Mouse (Mus musculus) kidney, postnatal 36 days (tissue): Measurements from ENCODE around the gene Pla2g1b.
"Not testable (repeated sequence)": the region's sequence is repeated elsewhere in the genome, so short reads cannot be mapped to it uniquely, and the experiment has no call there.

ENCODE experiments used
- DNase-seq, 2 experiments: peaks; one replicate each; pipeline ENCODE4 v3.0.0; 2021 to 2022; ENCODE audit warnings: mixed read lengths in 2 of 2

Gene Pla2g1b

DNA sequence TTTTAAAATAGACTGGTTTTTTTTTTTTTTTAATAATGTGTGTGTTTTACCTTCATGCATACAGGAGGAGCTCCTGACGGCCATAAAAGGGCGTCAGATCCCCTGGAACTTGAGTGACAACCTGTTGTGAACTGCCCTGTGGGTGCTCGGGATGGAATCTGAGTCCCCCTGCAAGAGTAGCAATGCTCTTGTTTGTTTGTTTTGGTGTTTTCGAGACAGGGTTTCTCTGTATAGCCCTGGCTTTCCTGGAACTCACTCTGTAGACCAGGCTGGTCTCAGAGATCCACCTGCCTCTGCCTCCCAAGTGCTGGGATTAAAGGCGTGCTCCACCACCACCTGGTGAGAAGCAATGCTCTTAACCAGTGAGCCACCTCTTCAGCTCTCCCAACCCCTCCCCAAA lies 18.9 kb downstream of the Pla2g1b start:
- DNase-seq, result no peak

DNA sequence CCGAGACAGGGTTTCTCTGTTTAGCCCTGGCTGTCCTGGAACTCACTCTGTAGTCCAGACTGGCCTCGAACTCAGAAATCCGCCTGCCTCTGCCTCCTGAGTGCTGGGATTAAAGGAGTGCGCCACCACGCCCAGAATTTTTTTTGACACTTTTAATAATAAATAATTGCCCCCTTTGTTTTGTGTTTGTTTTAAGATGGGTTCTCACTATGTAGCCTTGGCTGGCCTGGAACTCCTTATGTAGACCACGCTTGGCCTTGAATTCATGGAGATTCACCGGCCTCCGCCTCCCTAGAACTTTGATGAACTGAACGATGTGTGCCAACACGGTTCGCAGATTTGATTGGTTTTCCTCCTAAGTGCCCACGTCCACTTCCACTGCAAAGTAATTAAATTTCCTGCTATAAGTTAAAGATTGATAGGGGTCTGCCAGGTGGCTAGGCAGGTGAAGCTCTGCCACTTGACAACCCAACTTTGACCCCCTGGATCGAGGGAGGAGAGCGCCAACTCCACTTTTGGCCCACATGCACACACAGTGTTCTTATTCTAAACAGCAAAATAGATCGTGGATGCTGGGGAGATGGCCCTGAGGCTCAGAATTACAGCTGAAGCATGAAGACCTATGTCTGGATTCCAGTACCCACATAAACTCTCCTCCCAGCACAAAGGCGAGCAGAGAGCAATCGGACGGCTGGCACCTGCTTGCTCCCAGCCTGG lies 19.6 kb downstream of the Pla2g1b start:
- DNase-seq, result peak; percentile 40 to 57

DNA sequence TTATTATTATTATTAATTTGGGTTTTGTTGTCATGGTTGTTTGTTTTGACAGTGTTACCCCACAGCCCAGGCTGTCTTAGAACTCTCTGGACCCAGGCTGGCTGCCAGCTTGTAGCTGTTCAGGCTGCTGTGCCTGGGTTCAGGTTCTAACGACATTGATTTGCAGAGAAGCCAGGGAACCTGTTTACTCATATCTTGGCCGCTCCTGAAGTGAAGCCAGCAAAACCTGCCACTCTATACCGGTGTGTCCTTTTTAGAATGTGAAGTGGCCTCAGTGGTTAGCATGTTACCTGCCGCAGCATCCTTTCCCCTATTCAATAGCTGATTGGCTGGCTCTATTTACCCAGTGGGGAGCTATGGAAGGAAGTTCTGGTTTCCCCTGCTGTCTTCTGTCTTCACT lies 20.7 kb downstream of the Pla2g1b start:
- peak in 1 of 2 experiments; percentile 15 for DNase-seq

DNA sequence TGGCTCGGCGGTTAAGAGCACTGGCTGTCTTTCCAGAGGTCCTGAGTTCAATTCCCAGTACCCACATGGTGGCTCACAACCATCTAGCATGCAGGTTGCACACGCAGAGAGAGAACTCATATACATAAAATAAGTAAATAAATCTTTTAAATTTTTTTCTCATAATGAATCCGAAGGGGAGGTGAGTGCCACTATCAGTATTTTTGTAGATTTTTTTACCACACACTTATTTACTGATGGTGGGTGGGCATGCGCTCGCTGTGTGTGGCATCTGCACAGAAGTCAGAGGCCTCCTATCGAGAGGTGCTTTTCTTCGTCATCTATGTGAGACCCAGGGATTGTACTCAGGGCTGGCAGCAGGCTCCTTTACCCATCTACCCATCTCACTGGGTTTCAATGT lies 21.3 kb downstream of the Pla2g1b start:
- no peak for DNase-seq

DNA sequence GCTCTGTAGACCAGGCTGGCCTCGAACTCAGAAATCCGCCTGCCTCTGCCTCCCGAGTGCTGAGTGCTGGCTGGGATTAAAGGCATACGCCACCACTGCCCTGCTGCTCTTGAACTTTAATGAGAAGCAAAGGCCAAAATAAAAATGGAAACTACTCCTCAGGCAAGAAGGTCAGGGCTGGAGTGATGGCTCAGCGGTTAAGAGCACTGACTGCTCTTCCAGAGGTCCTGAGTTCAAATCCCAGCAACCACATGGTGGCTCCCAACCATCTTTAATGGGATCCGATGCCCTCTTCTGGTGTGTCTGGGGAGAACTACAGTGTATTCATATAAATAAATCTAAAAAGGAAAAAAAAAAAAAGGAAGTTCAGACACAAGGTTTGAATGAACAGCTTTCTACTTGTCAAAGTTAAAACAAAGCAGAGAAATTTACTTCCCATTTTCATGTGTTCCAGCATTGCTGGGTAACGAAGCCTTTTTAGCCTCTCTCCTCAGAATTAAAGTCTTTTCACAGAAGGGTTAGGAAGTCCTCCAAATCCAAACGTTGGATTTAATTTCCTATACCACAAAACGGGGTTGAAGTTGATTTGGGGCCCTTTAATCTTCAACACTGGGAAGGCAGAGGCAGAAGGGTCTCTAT lies 22.0 kb downstream of the Pla2g1b start:
- DNase-seq, result no peak

DNA sequence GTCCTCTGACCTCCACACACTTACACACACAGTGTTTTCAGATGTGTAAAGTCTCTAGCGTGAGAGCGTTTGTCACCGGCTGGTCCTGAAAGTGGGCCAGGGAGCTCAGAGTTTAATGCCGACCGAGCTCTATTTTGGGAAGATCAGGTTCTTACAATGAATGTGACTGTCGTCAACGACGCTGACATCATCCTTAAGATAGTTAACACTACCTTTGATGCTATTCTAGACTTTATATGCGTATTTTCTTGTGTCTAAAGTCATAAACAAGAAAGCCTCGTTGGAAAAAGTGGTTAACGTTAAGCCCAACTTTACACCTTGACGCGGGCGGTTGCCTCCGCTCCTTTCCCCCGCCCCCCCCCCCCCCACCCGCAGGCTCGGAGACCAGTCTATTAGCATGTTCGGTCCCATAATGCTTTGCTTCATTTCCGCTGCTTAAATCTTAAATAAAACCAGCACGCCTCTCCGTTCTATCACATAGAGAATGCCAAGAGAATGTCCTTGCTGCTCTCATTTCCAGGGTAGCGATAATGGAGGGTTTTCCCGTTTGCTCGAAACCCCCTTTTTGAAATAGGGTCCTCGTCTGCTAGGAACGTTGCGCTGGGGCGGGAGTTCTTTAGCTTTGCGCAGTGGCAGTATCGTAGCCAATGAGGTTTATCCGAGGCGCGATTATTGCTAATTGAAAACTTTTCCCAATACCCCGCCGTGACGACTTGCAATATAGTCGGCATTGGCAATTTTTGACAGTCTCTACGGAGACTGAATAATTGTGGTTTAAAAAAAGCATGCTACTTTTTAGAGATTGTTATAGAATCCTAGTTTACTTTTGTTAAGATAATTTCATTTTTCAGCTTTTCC lies 23.0 kb downstream of the Pla2g1b start:
- DNase-seq, result peak; percentile 77 to 79

DNA sequence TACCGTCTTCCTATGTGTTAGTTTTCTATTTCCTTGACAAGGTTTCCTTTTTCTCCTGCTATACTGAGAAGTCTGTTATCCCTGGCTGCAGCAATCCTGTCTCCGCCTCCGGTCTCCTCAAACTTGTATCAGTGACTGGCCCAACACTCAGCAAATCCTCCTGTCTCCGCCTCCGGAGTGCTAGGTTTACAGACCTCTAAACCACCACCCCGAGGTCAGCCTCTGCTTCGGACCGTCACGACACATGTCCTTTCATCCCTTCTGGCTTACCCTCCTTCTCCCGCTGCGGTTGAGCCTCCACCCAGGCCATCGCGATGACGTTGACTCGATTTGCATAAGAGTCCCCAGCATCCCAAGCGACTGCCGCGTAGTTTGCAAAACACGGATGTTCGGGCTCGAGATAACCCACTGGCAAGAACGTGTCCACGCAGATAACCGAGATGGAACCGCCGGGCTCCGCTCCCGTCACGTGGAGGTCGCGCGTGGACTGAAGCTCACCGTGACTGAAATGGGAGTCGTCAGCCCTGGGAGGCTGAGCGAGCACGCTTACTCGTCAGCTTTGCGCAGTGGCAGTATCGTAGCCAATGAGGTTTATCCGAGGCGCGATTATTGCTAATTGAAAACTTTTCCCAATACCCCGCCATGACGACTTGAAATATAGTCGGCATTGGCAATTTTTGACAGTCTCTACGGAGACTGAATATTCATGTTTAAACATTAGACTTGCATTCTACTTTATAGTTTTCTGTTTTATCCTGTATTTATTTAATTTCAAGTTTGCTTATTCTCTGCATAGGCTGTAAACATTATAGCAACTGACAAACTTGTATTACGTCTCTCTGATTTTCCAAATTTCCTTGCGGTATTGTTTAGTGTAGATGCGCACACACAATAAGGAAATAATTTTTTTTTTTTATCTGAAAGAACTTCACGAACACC lies 23.9 kb downstream of the Pla2g1b start:
- DNase-seq, result peak; percentile 88

DNA sequence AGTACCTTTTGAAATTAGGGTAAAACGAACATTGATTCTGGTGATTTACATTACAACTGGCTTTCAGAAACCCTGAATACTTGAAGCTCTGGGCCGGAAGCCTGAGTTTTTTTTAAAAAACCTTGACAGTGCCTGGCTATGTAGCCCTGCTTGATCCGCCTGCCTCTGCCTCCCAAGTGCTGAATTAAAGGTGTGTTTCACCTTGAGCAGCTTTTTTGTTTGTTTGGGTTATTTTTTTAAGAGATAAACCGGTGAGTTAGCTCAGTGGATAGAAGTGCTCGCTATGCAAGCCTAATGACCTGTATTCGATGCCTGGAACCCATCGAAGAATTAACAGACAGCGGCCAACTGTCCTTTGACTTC lies 24.6 kb downstream of the Pla2g1b start:
- no peak for DNase-seq

DNA sequence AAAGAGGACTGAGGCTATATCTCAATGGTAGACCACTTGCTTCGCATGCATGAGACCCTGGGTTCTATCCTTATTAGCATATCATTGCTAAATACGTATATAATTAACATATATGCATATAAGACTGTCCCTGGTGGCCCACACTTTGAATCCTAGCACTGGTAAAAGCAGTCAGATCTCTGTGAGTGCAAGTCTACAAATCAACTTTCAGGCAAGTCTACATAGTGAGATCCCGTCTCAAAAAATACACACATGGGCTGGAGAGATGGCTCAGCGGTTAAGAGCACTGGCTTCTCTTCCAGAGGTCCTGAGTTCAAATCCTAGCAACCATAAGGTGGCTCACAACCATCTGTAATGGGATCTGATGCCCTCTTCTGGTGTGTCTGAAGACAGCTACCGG lies 25.0 kb downstream of the Pla2g1b start:
- DNase-seq, result no peak

DNA sequence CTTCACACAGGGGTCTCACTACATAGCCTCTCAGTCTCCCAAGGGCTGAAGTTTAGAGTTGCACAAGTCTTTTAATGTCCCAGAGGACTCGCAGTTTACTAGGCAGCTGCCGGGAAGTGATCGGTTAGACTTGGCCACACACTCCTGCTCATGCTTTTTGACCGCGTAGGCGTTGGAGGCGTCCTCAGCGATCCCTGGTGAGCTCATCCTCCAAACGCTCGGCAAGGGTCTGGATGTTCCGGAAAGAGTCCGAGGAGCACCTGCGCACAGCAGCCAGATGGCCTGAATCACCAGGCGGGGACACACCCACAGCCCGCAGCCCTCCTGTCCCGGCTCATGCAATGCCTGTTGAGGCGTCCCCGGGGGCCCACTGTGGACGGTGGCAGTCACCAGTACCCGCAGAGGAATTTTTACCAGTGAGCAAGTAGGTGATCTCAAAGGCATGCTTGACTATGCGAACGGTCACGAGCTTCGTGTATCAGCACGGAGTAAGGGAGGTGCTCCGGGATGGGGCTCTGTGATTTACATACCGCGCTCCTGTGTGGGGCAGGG lies 25.8 kb downstream of the Pla2g1b start:
- DNase-seq, result peak; percentile 67 to 78

DNA sequence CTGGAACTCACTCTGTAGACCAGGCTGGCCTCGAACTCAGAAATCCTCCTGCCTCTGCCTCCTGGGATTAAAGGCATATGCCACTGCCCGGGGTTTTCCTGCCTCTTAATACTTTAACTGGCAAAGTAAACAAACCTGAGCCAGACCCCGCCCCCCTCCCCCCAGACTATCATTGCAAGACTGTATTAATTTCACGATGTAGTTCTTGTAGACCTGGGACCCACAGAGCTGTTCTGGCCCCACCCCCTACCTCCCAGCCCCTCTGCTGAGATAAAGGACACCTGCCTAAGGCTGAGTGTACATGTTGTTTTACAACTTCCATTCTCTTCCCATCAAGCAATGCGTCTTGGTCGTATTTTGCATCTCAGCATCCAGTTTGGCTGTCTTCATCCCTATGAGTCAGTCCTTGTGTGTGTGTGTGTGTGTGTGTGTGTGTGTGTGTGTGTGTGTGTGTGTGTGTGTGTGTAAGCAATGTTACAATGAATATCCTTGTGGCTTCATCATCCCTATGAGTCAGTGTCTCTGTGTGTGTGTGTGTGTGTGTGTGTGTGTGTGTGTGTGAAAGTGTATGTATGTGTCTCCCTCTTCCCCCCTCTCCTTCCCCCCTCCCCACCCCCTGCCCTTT lies 26.8 kb downstream of the Pla2g1b start:
- DNase-seq, result no peak

DNA sequence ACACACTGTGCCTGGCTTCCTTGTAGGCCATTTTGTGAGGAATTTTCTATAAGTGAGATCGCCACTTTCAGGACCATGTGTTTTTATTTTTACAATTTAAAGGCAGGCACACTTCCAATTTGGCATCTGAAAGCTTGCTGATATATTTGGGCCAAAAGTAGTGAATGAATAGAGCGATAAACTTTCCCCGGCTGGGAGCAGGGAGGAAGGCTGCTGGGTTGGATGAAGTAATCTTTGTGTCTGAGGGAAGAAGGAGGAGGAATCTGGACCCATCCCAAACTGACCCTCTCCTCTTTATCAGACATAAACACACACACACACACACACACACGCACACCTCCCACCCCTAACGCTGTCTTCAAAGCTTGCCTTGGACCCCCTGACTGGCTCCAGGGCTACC lies 27.4 kb downstream of the Pla2g1b start:
- DNase-seq, result no peak

DNA sequence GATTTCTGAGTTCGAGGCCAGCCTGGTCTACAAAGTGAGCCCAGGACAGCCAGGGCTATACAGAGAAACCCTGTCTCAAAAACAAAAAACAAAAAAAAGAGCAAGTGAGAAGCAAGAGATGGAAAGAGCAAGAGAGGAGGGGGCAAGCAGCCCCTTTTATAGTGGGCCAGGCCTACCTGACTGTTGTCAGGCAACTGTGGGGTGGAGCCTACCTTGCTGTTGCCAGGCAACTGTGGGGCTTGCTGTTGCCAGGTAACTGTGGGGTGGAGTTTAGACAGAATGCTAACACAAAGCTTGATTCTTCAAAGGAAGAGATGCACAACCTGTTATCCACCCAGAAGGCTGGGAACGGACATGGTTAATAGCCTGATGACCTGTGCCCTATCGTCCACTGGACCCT lies 29.6 kb downstream of the Pla2g1b start:
- DNase-seq, result not testable (repeated sequence)

DNA sequence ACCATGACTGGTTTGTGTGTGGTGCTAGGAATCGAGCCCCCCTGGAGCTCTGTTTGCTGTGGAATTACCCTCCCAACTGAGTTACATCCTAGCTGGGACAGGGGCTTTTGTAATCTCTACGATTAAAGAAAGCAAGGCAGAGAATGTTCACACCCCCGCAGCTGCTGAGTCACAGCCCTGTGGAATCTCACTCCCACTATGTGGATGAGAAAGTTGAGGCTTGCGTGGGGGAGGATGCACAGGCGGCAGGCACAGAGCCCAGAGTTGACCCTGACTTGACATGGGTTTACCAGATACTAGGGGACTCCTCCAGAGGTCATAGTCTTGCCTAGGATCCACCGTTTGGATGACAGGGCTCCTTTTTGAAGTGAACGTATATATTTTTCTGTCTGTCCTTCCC lies 31.0 kb downstream of the Pla2g1b start:
- no peak for DNase-seq

DNA sequence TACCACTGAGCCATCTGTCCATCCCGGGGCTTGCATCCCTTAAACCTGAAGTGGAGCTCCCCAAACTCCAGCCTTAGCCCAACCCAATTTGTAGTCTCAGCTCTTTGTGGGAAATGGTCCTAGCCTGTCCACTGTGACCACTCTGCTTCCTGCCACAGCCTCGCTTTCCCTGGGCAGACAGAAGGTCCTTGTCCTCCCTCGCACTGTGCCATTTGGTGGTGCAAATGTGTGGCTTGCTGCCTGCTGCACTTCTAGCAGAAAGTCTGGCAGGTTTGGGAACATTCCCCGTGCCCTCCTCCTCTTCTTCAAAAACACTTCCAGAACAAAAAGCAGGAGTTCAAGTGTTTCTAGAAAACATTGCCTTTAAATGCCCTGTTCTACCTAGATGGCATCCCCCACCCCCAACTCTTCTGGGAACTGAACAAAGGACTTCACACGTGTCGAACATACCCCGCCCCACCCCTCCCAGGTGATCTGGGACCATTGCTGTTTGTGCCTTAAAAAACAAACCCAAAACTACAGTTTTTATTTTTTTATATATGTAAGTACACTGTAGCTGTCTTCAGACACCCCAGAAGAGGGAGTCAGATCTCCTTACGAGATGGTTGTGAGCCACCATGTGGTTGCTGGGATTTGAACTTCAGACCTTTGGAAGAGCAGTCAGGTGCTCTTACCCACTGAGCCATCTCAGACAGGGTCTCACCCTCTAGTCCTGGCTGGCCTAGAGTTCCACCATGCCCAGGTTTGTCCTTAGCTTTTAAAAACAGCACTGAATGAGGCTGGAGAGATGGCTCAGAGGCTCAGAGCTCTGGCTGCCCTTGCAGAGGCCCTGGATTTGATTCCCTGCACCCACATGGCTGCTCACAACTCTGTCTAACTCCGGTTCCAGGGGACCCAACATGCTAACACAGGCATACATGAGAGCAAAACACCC lies 32.5 kb downstream of the Pla2g1b start:
- peak in 1 of 2 experiments; percentile 13 for DNase-seq

DNA sequence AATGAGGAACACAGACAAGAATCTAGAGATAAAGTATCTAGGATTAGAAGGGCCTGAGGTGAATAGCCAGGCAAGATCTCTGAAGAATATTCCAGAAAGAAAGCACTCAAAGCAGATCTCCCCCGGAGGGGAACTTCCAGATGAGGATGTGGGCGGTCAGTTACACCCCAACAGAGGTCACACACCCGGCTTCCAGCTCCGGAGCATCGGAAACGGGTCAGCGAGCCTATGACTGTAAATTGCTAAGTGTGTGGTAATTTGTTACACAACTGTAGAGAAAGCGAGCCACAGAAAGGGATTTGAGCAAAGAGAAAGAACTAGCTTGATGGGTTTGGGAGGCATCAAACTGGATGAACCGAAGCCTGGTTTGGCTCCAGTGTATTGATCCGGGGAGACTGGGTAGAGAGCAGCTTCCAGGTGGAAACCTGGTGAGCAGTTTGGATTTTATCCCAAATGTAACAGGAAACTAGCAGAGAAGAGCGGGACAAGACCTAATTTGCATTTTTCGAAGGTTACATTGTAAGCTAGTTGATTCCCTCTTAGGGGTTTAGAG lies 34.4 kb downstream of the Pla2g1b start:
- DNase-seq, result peak; percentile 69 to 71

DNA sequence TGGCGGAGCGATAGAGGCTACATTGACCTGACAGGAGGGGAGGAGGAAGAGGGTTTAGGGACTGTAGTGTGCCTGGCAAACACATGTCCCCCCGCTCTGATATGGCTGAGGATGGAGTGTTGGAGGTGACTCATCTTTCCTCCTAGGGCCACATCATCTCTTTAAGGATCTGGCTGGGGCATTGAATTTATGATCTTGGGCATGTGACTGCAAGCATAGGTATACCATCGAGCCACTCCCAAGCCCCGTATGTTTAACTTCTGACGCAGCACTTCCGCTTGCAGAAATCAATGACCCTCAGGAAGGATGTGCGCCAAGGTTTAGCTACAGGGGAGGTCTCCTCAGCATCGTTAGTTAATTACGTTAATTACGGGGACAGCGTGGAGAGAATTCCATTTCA lies 37.0 kb downstream of the Pla2g1b start:
- no peak for DNase-seq

DNA sequence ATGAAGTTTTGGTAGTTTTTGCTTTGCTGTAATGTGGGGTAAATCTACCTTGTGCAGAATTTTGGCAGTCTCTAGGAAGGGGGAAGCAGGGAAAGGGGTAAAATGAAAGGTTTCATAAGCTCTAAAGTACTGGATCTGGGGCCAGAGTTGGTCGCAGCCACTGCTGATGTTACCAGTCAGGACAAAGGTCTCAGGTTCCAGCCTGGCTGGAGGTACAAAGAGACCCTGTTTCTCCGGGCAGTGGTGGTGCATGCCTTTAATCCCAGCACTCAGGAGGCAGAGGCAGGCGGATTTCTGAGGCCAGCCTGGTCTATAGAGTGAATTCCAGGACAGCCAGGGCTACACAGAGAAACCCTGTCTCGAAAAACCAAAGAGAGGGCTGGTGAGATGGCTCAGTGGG lies 39.6 kb downstream of the Pla2g1b start:
- DNase-seq, result not testable (repeated sequence)

DNA sequence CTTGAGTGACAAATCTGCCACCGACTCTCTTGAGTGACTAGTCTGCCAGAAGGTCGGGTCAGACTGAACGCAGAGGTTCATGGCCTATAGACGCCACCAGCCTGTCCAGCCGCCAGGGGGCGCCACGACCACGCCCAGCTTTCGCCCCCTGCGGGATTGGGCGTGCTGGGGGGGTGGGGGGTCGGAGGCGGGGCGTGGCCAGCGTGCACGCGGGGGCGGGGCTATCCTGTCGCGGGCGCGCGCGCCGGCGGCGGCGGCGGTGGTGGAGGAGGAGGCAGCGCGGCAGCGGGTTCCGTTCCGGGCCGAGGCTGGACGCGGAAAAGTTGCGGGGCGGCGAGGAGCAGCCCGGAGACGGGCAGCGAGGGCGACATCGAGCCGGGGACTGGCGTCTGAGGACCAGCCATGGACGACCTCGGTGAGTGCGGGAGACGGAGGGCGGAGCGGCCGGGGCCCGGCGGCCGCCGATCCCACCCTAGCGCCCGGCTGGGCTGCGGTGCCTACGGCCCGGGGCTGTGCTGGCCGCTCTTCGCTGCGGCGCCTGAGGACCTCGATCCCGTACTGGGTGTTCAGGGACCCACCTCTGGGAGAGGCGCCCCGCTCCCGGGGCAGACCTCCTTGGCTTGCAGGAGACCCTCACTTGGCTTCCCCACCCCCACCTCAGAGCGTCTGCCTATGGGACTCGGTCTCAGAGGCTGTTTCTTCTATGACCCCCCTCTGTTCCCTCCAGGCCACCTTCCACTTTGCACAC lies 40.6 kb downstream of the Pla2g1b start, which contains the start of gene Pxn:
Gene Pxn, plus strand, starts transcription at position 223 of the 748 bp plus-strand sequence.
- DNase-seq, result peak; percentile 92 to 97
